Mouse (Mus musculus): Measurements from ENCODE around the gene Zyg11a. TPM values are rescaled to one million over a fixed set of nuclear protein-coding genes. Genes with fewer than 3 reads are reported as not detected.
"Not testable (repeated sequence)": the region's sequence is repeated elsewhere in the genome, so short reads cannot be mapped to it uniquely, and the experiment has no call there.

Zyg11a gene
- polyA plus RNA-seq, 1 experiment from 2014 or later, result 0.21 TPM

GRCm38 (mm10) chr4:108199236-108199635 is 18.6 kb downstream of the Zyg11a start:
- H3K27me3 ChIP-seq, result no peaks in the 10 kb centered on the region
- no peak overlapping the region for H3K4me2 ChIP-seq
- H3K4me3 ChIP-seq (replicated peaks), result no peak overlapping the region
- no peak for ATAC-seq (ENCODE audit: insufficient read depth)
- no peaks in the 10 kb centered on the region for H3K36me3 ChIP-seq (replicated peaks)
- H3K4me1 ChIP-seq (replicated peaks), result no peaks in the 10 kb centered on the region
- WGBS (ENCODE audit: insufficient replicate concordance), result 29% methylated on average over 2 of the region's 2 CpGs
- no peak overlapping the region for H3K27ac ChIP-seq (replicated peaks)
- no peaks in the 10 kb centered on the region for H3K9me3 ChIP-seq (replicated peaks)
- no peak overlapping the region for H3K9ac ChIP-seq

DNA sequence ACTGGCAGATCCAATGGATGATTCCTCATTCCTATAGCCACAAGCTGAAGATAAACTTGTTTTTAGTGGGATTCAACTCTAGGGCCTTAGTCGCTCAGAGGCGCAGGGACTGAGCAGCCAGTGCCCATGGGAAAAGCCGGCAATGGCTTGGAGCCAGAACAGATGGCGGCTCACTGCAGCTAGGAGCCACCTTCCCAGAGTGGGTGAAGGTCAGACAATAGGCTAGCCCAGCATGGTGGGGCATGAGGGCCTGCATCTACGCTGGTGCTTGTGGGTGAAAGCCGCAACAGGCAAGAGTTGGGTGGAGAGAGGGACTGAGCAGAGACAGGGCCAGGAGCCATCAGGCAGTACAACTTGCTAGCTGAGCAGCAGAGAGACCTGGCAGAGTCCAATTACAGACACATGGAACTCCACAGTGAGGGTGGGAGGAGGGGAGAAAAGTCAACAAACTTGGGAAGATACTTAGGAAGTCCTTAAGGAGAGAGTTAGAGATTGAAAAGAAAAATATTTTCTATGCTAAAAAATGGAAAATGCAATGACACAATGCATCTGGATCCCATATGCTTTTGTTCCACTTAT is 21.5 kb downstream of the Zyg11a start:
- H3K27me3 ChIP-seq, result no peaks in the 10 kb centered on the region
- no peak overlapping the region for H3K9ac ChIP-seq
- H3K4me3 ChIP-seq (replicated peaks), result no peak overlapping the region
- H3K4me2 ChIP-seq, result no peak overlapping the region
- WGBS (ENCODE audit: insufficient replicate concordance), result 70% methylated on average over 6 of the region's 6 CpGs
- no peak overlapping the region for H3K27ac ChIP-seq (replicated peaks)
- H3K36me3 ChIP-seq (replicated peaks), result no peaks in the 10 kb centered on the region
- ATAC-seq (ENCODE audit: insufficient read depth), result no peak
- no peaks in the 10 kb centered on the region for H3K4me1 ChIP-seq (replicated peaks)
- H3K9me3 ChIP-seq (replicated peaks), result no peaks in the 10 kb centered on the region

DNA sequence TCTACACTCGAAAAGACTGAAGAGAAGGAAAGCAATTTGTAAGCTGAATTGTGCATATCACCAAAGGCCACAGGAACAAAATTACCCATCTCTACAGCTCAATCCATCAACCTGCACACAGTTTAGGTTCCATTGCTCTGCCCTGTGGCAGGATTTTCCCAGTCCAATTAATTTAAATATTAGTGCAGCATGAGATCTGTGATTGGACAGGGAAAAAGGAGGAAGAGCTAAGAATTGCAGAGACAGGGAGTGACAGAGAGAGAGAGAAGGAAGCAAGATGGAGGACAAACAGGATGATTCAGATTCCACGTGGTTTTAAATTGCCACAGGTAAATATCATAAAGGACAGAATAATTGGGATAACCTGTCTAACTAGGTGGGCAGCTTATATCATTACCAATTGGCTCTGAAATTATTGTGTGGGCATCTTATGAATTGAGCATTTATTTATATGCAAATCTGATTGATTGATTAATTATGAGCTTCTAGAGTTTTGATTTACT is 25.0 kb downstream of the Zyg11a start:
- no peak overlapping the region for H3K4me3 ChIP-seq (replicated peaks)

GRCm38 (mm10) chr4:108182278-108182677 is 35.6 kb downstream of the Zyg11a start:
- Histone ChIP-seq H3K4me1 (replicated peaks) (no peaks in the 10 kb centered on the region), H3K36me3 (replicated peaks) (no peaks in the 10 kb centered on the region), H3K4me3 (replicated peaks) (no peak overlapping the region), H3K27me3 (no peaks in the 10 kb centered on the region), H3K9me3 (replicated peaks) (no peaks in the 10 kb centered on the region), H3K9ac (no peak overlapping the region), H3K4me2 (no peak overlapping the region), H3K27ac (replicated peaks) (no peak overlapping the region)
- ATAC-seq (ENCODE audit: insufficient read depth), result no peak
- 63% methylated on average over 1 of the region's 1 CpGs for WGBS (ENCODE audit: insufficient replicate concordance)

More for the DNA sequence above, 25.0 kb downstream of the Zyg11a start:
- H3K9me3 ChIP-seq (replicated peaks), result no peaks in the 10 kb centered on the region
- H3K27ac ChIP-seq (replicated peaks), result no peak overlapping the region
- no peaks in the 10 kb centered on the region for H3K36me3 ChIP-seq (replicated peaks)
- no peak for ATAC-seq (ENCODE audit: insufficient read depth)
- 49% methylated on average over 2 of the region's 2 CpGs for WGBS (ENCODE audit: insufficient replicate concordance)
- no peak overlapping the region for H3K4me2 ChIP-seq
- H3K9ac ChIP-seq, result no peak overlapping the region
- no peaks in the 10 kb centered on the region for H3K27me3 ChIP-seq
- H3K4me1 ChIP-seq (replicated peaks), result no peaks in the 10 kb centered on the region

- Histone ChIP-seq H3K4me1 (replicated peaks) (0 out of 2 replicates have a peak, but pooled peaks cover 4% of the 10 kb centered on the region), H3K4me2 (no peak overlapping the region), H3K4me3 (replicated peaks) (no peak overlapping the region), H3K27me3 (peaks cover 31% of the 10 kb centered on the region), H3K27ac (replicated peaks) (no peak overlapping the region), H3K36me3 (replicated peaks) (no peaks in the 10 kb centered on the region), H3K9ac (no peak overlapping the region), H3K9me3 (replicated peaks) (no peaks in the 10 kb centered on the region)
- 69% methylated on average over 6 of the region's 6 CpGs for WGBS (ENCODE audit: insufficient replicate concordance)
- ATAC-seq (ENCODE audit: insufficient read depth), result no peak
Observed at GRCm38 (mm10) chr4:108168056-108168455, 49.8 kb downstream of the Zyg11a start.

GRCm38 (mm10) chr4:108166874-108167273 is 51.0 kb downstream of the Zyg11a start:
- Histone ChIP-seq H3K36me3 (replicated peaks) (no peaks in the 10 kb centered on the region), H3K9me3 (replicated peaks) (no peaks in the 10 kb centered on the region), H3K9ac (no peak overlapping the region), H3K27ac (replicated peaks) (no peak overlapping the region), H3K4me3 (replicated peaks) (no peak overlapping the region), H3K4me2 (no peak overlapping the region), H3K4me1 (replicated peaks) (0 out of 2 replicates have a peak, but pooled peaks cover 4% of the 10 kb centered on the region), H3K27me3 (peaks cover 31% of the 10 kb centered on the region)
- 54% methylated on average over 4 of the region's 4 CpGs for WGBS (ENCODE audit: insufficient replicate concordance)
- no peak for ATAC-seq (ENCODE audit: insufficient read depth)

DNA sequence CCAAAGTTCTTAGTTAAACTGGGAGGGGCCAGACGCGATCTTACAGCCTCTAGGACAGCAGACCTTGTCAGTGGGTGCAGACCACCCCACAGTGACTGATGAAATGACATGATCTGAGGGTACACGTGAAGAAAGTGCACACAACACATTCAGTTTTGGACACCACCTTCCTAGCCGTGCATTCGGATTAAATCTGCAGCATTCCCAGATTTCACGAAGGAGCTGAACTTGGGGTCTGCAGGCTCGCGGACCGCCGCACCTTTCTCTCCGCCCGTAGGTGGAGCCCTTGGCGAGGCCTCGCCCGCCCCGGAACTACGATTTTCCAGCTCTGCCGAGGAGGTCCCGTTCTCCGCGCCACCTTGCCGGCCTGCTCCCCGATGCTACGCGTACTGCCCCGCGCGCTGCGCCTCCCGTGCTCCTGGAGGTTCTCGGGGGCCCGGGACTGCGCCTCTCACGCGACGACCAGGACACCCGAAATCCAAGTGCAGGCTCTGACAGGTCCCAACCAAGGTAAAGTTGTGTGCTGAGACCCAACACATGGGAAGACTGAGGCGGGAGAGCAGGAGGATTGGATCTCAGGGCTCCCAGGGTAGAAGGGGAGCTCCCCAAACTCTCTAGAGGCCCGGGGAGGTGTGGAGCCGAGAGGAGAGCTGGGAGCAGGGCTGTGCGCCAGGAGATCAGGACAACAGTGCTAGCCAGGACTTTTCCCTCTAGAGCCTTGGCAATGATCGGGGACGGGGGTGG is 52.5 kb downstream of the Zyg11a start, which contains the start of gene Echdc2:
Gene Echdc2 (plus strand): TSS at position 286 of the 744 bp plus-strand sequence.
- 2% methylated on average over 43 of the region's 43 CpGs for WGBS (ENCODE audit: insufficient replicate concordance)
- H3K4me2 ChIP-seq, result peak within 1 kb of the TSS; percentile 65
- H3K27ac ChIP-seq (replicated peaks), result no peak within 1 kb of the TSS
- peaks cover 31% of the 10 kb centered on the region for H3K27me3 ChIP-seq
- no peak for ATAC-seq (ENCODE audit: insufficient read depth)
- H3K4me1 ChIP-seq (replicated peaks), result 0 out of 2 replicates have a peak, but pooled peaks cover 4% of the 10 kb centered on the region
- H3K4me3 ChIP-seq (replicated peaks), result peak within 1 kb of the TSS; percentile 55
- peak within 1 kb of the TSS; percentile 33; the same call in 1 of the 2 replicates for H3K9ac ChIP-seq
- no peaks in the 10 kb centered on the region for H3K36me3 ChIP-seq (replicated peaks)
- no peaks in the 10 kb centered on the region for H3K9me3 ChIP-seq (replicated peaks)

- H3K9me3 ChIP-seq (replicated peaks), result no peaks in the 10 kb centered on the region
- 0 out of 2 replicates have a peak, but pooled peaks cover 4% of the 10 kb centered on the region for H3K4me1 ChIP-seq (replicated peaks)
- H3K27ac ChIP-seq (replicated peaks), result no peak overlapping the region
- H3K4me3 ChIP-seq (replicated peaks), result no peak overlapping the region
- H3K4me2 ChIP-seq, result no peak overlapping the region
- H3K36me3 ChIP-seq (replicated peaks), result no peaks in the 10 kb centered on the region
- 52% methylated on average over 3 of the region's 3 CpGs for WGBS (ENCODE audit: insufficient replicate concordance)
- H3K27me3 ChIP-seq, result peaks cover 31% of the 10 kb centered on the region
- ATAC-seq (ENCODE audit: insufficient read depth), result no peak
- H3K9ac ChIP-seq, result no peak overlapping the region
Observed at GRCm38 (mm10) chr4:108163291-108163690, 54.6 kb downstream of the Zyg11a start.

- Histone ChIP-seq H3K4me2 (no peak overlapping the region), H3K4me1 (replicated peaks) (0 out of 2 replicates have a peak, but pooled peaks cover 4% of the 10 kb centered on the region), H3K4me3 (replicated peaks) (no peak overlapping the region), H3K9ac (no peak overlapping the region), H3K36me3 (replicated peaks) (no peaks in the 10 kb centered on the region), H3K9me3 (replicated peaks) (no peaks in the 10 kb centered on the region), H3K27me3 (peaks cover 31% of the 10 kb centered on the region), H3K27ac (replicated peaks) (no peak overlapping the region)
- 70% methylated on average over 8 of the region's 8 CpGs for WGBS (ENCODE audit: insufficient replicate concordance)
- ATAC-seq (ENCODE audit: insufficient read depth), result no peak
Observed at GRCm38 (mm10) chr4:108161936-108162335, 55.9 kb downstream of the Zyg11a start.

GRCm38 (mm10) chr4:108155141-108155540 is 62.7 kb downstream of the Zyg11a start:
- H3K9ac ChIP-seq; H3K4me2 ChIP-seq; H3K27me3 ChIP-seq; H3K9me3 ChIP-seq (replicated peaks); H3K4me1 ChIP-seq (replicated peaks); H3K27ac ChIP-seq (replicated peaks); H3K4me3 ChIP-seq (replicated peaks); ATAC-seq (ENCODE audit: insufficient read depth); H3K36me3 ChIP-seq (replicated peaks): not testable (repeated sequence)
- 59% methylated on average over 1 of the region's 1 CpGs for WGBS (ENCODE audit: insufficient replicate concordance)

- not testable (repeated sequence) for H3K4me2 ChIP-seq; H3K27me3 ChIP-seq; H3K27ac ChIP-seq (replicated peaks); ATAC-seq (ENCODE audit: insufficient read depth); H3K36me3 ChIP-seq (replicated peaks); H3K4me3 ChIP-seq (replicated peaks); H3K9ac ChIP-seq; H3K9me3 ChIP-seq (replicated peaks); H3K4me1 ChIP-seq (replicated peaks)
- WGBS (ENCODE audit: insufficient replicate concordance), result 39% methylated on average over 3 of the region's 3 CpGs
Observed at GRCm38 (mm10) chr4:108145554-108145953, 72.3 kb downstream of the Zyg11a start.

All from liver, embryonic 15.5 days (tissue).